Mouse (Mus musculus) fat pad, adult 2 months (tissue): ENCODE data around the gene Pctp.

Source experiments
- DNase-seq: peaks from one replicate; pipeline ENCODE4 v3.0.0-alpha.2; 2011; ENCODE audit warnings: low read depth, low spot score; ENCODE audit errors: extremely low read depth

Pctp gene

GRCm38 (mm10) chr11:90002231-90002986, at the start of gene Pctp:
TSS of gene Pctp (minus strand) at chr11:90002894.
- DNase-seq, result no peak

GRCm38 (mm10) chr11:90050016-90050415, 47.3 kb upstream of the Pctp start:
- DNase-seq, result no peak

GRCm38 (mm10) chr11:90047271-90047670, 44.6 kb upstream of the Pctp start:
- DNase-seq, result no peak

- DNase-seq, result no peak
Measured at GRCm38 (mm10) chr11:90046211-90046610, 43.5 kb upstream of the Pctp start.

GRCm38 (mm10) chr11:90044459-90044858, 41.8 kb upstream of the Pctp start:
- DNase-seq, result no peak

GRCm38 (mm10) chr11:90038022-90038421, 35.3 kb upstream of the Pctp start:
- DNase-seq, result no peak

GRCm38 (mm10) chr11:90036416-90036815, 33.7 kb upstream of the Pctp start:
- no peak for DNase-seq

GRCm38 (mm10) chr11:90035532-90035931, 32.8 kb upstream of the Pctp start:
- DNase-seq, result no peak

- DNase-seq, result no peak
Measured at GRCm38 (mm10) chr11:90034646-90035045, 32.0 kb upstream of the Pctp start.

GRCm38 (mm10) chr11:90033442-90033841, 30.7 kb upstream of the Pctp start:
- no peak for DNase-seq

- no peak for DNase-seq
Measured at GRCm38 (mm10) chr11:90032807-90033206, 30.1 kb upstream of the Pctp start.

- no peak for DNase-seq
Measured at GRCm38 (mm10) chr11:90031076-90031475, 28.4 kb upstream of the Pctp start.

GRCm38 (mm10) chr11:90030557-90030956, 27.9 kb upstream of the Pctp start:
- DNase-seq, result no peak

- no peak for DNase-seq
Measured at GRCm38 (mm10) chr11:90029841-90030398, 27.2 kb upstream of the Pctp start, which contains the start of gene Tmem100. TSS of gene Tmem100 (plus strand) at chr11:90030348.

- DNase-seq, result no peak
Measured at GRCm38 (mm10) chr11:90029354-90029753, 26.7 kb upstream of the Pctp start.

GRCm38 (mm10) chr11:90028746-90029145, 26.1 kb upstream of the Pctp start:
- DNase-seq, result no peak

GRCm38 (mm10) chr11:90027216-90027615, 24.5 kb upstream of the Pctp start:
- no peak for DNase-seq

GRCm38 (mm10) chr11:90026802-90027174, 24.1 kb upstream of the Pctp start:
- DNase-seq, result no peak

GRCm38 (mm10) chr11:90025891-90026801, 23.5 kb upstream of the Pctp start:
- no peak for DNase-seq

- no peak for DNase-seq
Measured at GRCm38 (mm10) chr11:90019161-90019560, 16.5 kb upstream of the Pctp start.

GRCm38 (mm10) chr11:90015281-90015680, 12.6 kb upstream of the Pctp start:
- DNase-seq, result no peak

GRCm38 (mm10) chr11:90013657-90014056, 11.0 kb upstream of the Pctp start:
- no peak for DNase-seq
